Mouse (Mus musculus): ENCODE data around the gene B3galt4. TPM values are rescaled to one million over a fixed set of nuclear protein-coding genes. Genes with fewer than 3 reads are reported as not detected.

Gene B3galt4
- total and polyA plus RNA-seq, 3 experiments, result 1.9 to 10.9 (median 3.6) TPM

- peaks cover 77% of the 10 kb centered on the region for H3K4me1 ChIP-seq (ENCODE audit: insufficient read depth, low read depth, low read length)
- no peaks in the 10 kb centered on the region for H3K9me3 ChIP-seq (replicated peaks)
- DNase-seq (ENCODE audit: low spot score), result no peak
Measured at GRCm38 (mm10) chr17:33902491-33902890, 48.8 kb downstream of the B3galt4 start.

DNA sequence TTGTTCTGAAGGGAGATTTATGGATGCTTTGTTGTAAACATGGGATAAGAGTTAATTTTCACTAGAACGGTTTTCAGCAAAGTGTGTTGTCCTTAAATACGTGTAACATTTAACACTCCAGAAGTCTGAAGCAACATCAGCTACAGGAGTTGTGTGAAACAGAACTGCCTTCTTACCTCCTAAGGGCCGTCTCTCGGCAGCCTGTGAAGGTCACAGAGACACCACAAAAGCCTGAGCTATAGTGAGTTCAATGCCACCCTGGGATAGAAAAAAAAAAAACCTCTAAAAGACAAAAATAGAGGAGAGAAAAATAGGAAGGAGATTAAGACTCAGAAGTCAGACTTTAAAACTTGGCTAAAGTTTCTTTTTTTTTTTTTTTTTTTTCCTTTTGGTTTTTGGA is 49.2 kb downstream of the B3galt4 start:
- Histone ChIP-seq H3K27me3 (ENCODE audit: insufficient read depth, low read length) (no peaks in the 10 kb centered on the region), H3K4me3 (ENCODE audit: low read depth, low read length) (no peak overlapping the region), H3K4me1 (ENCODE audit: insufficient read depth, low read depth, low read length) (peaks cover 78% of the 10 kb centered on the region), H3K9me3 (replicated peaks) (no peaks in the 10 kb centered on the region), H3K36me3 (replicated peaks) (no peaks in the 10 kb centered on the region)
- ATAC-seq (ENCODE audit: extremely low read depth, insufficient number of reproducible peaks, low FRiP score, poor library complexity, severe bottlenecking), result no peak
- no peak for TF ChIP-seq CTCF (IDR thresholded peaks at IDR 0.05; ENCODE audit: low read depth, low read length)
- TF ChIP-seq TAL1 (conservative IDR thresholded peaks at IDR 0.05; ENCODE audit: low read depth, low read length), result no peak
- TF ChIP-seq GATA2 (IDR thresholded peaks at IDR 0.05; ENCODE audit: borderline replicate concordance, low read depth, low read length), result no peak
- TF ChIP-seq GATA1 (IDR thresholded peaks at IDR 0.05; ENCODE audit: borderline replicate concordance, low read length), result no peak
- TF ChIP-seq POLR2AphosphoS5 (IDR thresholded peaks at IDR 0.05; ENCODE audit: insufficient replicate concordance, low read depth, low read length), result no peak
- no peak for DNase-seq (ENCODE audit: low spot score)

More at GRCm38 (mm10) chr17:33902491-33902890, 48.8 kb downstream of the B3galt4 start:
- no peak for TF ChIP-seq CTCF (IDR thresholded peaks at IDR 0.05; ENCODE audit: low read depth, low read length)
- no peak for TF ChIP-seq GATA1 (IDR thresholded peaks at IDR 0.05; ENCODE audit: borderline replicate concordance, low read length)
- no peak for TF ChIP-seq TAL1 (conservative IDR thresholded peaks at IDR 0.05; ENCODE audit: low read depth, low read length)
- TF ChIP-seq POLR2AphosphoS5 (IDR thresholded peaks at IDR 0.05; ENCODE audit: insufficient replicate concordance, low read depth, low read length), result no peak
- no peak for TF ChIP-seq GATA2 (IDR thresholded peaks at IDR 0.05; ENCODE audit: borderline replicate concordance, low read depth, low read length)
- no peaks in the 10 kb centered on the region for H3K27me3 ChIP-seq (ENCODE audit: insufficient read depth, low read length)
- ATAC-seq (ENCODE audit: extremely low read depth, insufficient number of reproducible peaks, low FRiP score, poor library complexity, severe bottlenecking), result no peak
- H3K36me3 ChIP-seq (replicated peaks), result no peaks in the 10 kb centered on the region
- H3K4me3 ChIP-seq (ENCODE audit: low read depth, low read length), result no peak overlapping the region

GRCm38 (mm10) chr17:33901653-33902052 is 49.6 kb downstream of the B3galt4 start:
- TF ChIP-seq CTCF (IDR thresholded peaks at IDR 0.05; ENCODE audit: low read depth, low read length), result no peak
- no peak for TF ChIP-seq GATA2 (IDR thresholded peaks at IDR 0.05; ENCODE audit: borderline replicate concordance, low read depth, low read length)
- no peak for TF ChIP-seq POLR2AphosphoS5 (IDR thresholded peaks at IDR 0.05; ENCODE audit: insufficient replicate concordance, low read depth, low read length)
- TF ChIP-seq TAL1 (conservative IDR thresholded peaks at IDR 0.05; ENCODE audit: low read depth, low read length), result no peak
- no peak for TF ChIP-seq GATA1 (IDR thresholded peaks at IDR 0.05; ENCODE audit: borderline replicate concordance, low read length)
- Histone ChIP-seq H3K9me3 (replicated peaks) (no peaks in the 10 kb centered on the region), H3K4me3 (ENCODE audit: low read depth, low read length) (no peak overlapping the region), H3K27me3 (ENCODE audit: insufficient read depth, low read length) (no peaks in the 10 kb centered on the region), H3K4me1 (ENCODE audit: insufficient read depth, low read depth, low read length) (peaks cover 74% of the 10 kb centered on the region), H3K36me3 (replicated peaks) (no peaks in the 10 kb centered on the region)
- DNase-seq (ENCODE audit: low spot score) (no peak), ATAC-seq (ENCODE audit: extremely low read depth, insufficient number of reproducible peaks, low FRiP score, poor library complexity, severe bottlenecking) (no peak)

- H3K4me1 ChIP-seq (ENCODE audit: insufficient read depth, low read depth, low read length), result peaks cover 71% of the 10 kb centered on the region
- DNase-seq (ENCODE audit: low spot score) (no peak), ATAC-seq (ENCODE audit: extremely low read depth, insufficient number of reproducible peaks, low FRiP score, poor library complexity, severe bottlenecking) (no peak)
- TF ChIP-seq GATA2 (IDR thresholded peaks at IDR 0.05; ENCODE audit: borderline replicate concordance, low read depth, low read length) (no peak), GATA1 (IDR thresholded peaks at IDR 0.05; ENCODE audit: borderline replicate concordance, low read length) (no peak), CTCF (IDR thresholded peaks at IDR 0.05; ENCODE audit: low read depth, low read length) (no peak), TAL1 (conservative IDR thresholded peaks at IDR 0.05; ENCODE audit: low read depth, low read length) (no peak), POLR2AphosphoS5 (IDR thresholded peaks at IDR 0.05; ENCODE audit: insufficient replicate concordance, low read depth, low read length) (no peak)
- no peaks in the 10 kb centered on the region for H3K36me3 ChIP-seq (replicated peaks)
- H3K9me3 ChIP-seq (replicated peaks), result no peaks in the 10 kb centered on the region
- no peak overlapping the region for H3K4me3 ChIP-seq (ENCODE audit: low read depth, low read length)
- no peaks in the 10 kb centered on the region for H3K27me3 ChIP-seq (ENCODE audit: insufficient read depth, low read length)
Measured at GRCm38 (mm10) chr17:33900989-33901314, 50.3 kb downstream of the B3galt4 start.

DNA sequence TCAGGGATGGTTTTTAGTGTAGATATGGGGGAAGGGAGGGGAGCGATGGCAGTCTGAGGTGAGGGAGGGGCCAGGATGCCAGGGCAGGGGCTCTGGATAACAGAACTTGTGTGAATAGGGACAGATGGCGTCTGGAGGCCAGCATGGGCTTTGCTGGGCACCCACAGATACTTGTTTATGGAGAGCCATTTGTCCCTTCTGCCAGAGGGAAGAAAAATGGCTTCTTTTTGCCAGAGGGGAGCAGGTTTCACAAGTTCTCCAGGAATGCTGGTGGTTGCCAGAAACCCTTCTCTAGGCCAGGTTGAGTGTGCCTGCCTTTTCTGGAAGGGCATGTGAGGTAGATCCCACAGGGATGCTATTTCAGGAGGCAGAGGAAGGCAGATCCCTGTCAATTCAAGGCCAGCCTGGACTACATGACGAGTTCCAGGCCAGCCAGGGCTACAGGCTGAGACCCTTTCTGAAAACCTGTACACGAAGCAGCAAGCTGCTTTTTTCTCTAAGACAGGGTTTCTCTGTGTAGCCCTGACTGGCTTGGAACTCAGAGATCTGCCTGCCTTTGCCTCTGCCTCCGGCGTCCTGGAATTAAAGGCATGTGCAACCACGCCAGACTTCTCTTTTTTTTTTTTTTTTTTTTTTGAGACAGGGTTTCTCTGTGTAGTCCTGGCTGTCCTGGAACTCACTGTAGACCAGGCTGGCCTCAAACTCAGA is 50.9 kb downstream of the B3galt4 start:
- ATAC-seq (ENCODE audit: extremely low read depth, insufficient number of reproducible peaks, low FRiP score, poor library complexity, severe bottlenecking), result no peak
- Histone ChIP-seq H3K36me3 (replicated peaks) (no peaks in the 10 kb centered on the region), H3K4me3 (ENCODE audit: low read depth, low read length) (no peak overlapping the region; the same call in 1 of the 2 replicates), H3K27me3 (ENCODE audit: insufficient read depth, low read length) (no peaks in the 10 kb centered on the region), H3K4me1 (ENCODE audit: insufficient read depth, low read depth, low read length) (peaks cover 73% of the 10 kb centered on the region), H3K9me3 (replicated peaks) (no peaks in the 10 kb centered on the region)
- DNase-seq (ENCODE audit: low spot score), result no peak
- TF ChIP-seq GATA2 (IDR thresholded peaks at IDR 0.05; ENCODE audit: borderline replicate concordance, low read depth, low read length), result no peak
- TF ChIP-seq GATA1 (IDR thresholded peaks at IDR 0.05; ENCODE audit: borderline replicate concordance, low read length), result no peak

Other genes with a start within 250 kb of the B3galt4 start
Only the 20 nearest of the 32 such genes appear.
- gene Rps28, start 126.9 kb downstream of the B3galt4 start, total RNA-seq (2014; fragmentation: Nextera tagmentation), result 381 and 417 TPM in 2 replicates
- 3,098 and 4,163 TPM in 2 replicates for gene Rps28, start 126.9 kb downstream of the B3galt4 start, total RNA-seq (2017)
- gene Rps28, start 126.9 kb downstream of the B3galt4 start, polyA plus RNA-seq (2012), result 4,132 and 6,951 TPM in 2 replicates
- gene Ndufa7, start 126.9 kb downstream of the B3galt4 start, total RNA-seq (2014; fragmentation: Nextera tagmentation), result 131 and 137 TPM in 2 replicates
- 253 and 307 TPM in 2 replicates for gene Ndufa7, start 126.9 kb downstream of the B3galt4 start, total RNA-seq (2017)
- 636 and 723 TPM in 2 replicates for gene Ndufa7, start 126.9 kb downstream of the B3galt4 start, polyA plus RNA-seq (2012)
- 2.3 and 4.5 TPM in 2 replicates for gene Cd320, start 108.4 kb downstream of the B3galt4 start, total RNA-seq (2014; fragmentation: Nextera tagmentation)
- 5.7 and 6.0 TPM in 2 replicates for gene Cd320, start 108.4 kb downstream of the B3galt4 start, total RNA-seq (2017)
- 8.1 and 12.7 TPM in 2 replicates for gene Cd320, start 108.4 kb downstream of the B3galt4 start, polyA plus RNA-seq (2012)
- not detected in 2 replicates for gene Gm7029, start 77.7 kb downstream of the B3galt4 start, total RNA-seq (2014; fragmentation: Nextera tagmentation)
- not detected in 2 replicates for gene Gm7029, start 77.7 kb downstream of the B3galt4 start, total RNA-seq (2017)
- not detected in 2 replicates for gene Gm7029, start 77.7 kb downstream of the B3galt4 start, polyA plus RNA-seq (2012)
- gene Kifc1, start 60.8 kb downstream of the B3galt4 start, total RNA-seq (2014; fragmentation: Nextera tagmentation), result 16.2 and 58.2 TPM in 2 replicates
- gene Kifc1, start 60.8 kb downstream of the B3galt4 start, total RNA-seq (2017), result 31.7 and 33.7 TPM in 2 replicates
- 63.7 and 76.6 TPM in 2 replicates for gene Kifc1, start 60.8 kb downstream of the B3galt4 start, polyA plus RNA-seq (2012)
- not detected in 2 replicates for gene Platr17, start 46.4 kb downstream of the B3galt4 start, total RNA-seq (2014; fragmentation: Nextera tagmentation)
- not detected in 2 replicates for gene Platr17, start 46.4 kb downstream of the B3galt4 start, total RNA-seq (2017)
- gene Platr17, start 46.4 kb downstream of the B3galt4 start, polyA plus RNA-seq (2012), result 0.13 TPM in 1 of 2 replicates, not detected in the other
- gene Daxx, start 42.1 kb downstream of the B3galt4 start, total RNA-seq (2014; fragmentation: Nextera tagmentation), result 72.7 and 73.2 TPM in 2 replicates
- 33.0 and 46.3 TPM in 2 replicates for gene Daxx, start 42.1 kb downstream of the B3galt4 start, total RNA-seq (2017)
- 58.8 and 67.4 TPM in 2 replicates for gene Daxx, start 42.1 kb downstream of the B3galt4 start, polyA plus RNA-seq (2012)
- 34.0 and 43.0 TPM in 2 replicates for gene Tapbp, start 35.6 kb downstream of the B3galt4 start, total RNA-seq (2014; fragmentation: Nextera tagmentation)
- 17.0 and 18.5 TPM in 2 replicates for gene Tapbp, start 35.6 kb downstream of the B3galt4 start, total RNA-seq (2017)
- gene Tapbp, start 35.6 kb downstream of the B3galt4 start, polyA plus RNA-seq (2012), result 142 and 157 TPM in 2 replicates
- 9.5 and 15.8 TPM in 2 replicates for gene Zbtb22, start 35.6 kb downstream of the B3galt4 start, total RNA-seq (2014; fragmentation: Nextera tagmentation)
- gene Zbtb22, start 35.6 kb downstream of the B3galt4 start, total RNA-seq (2017), result 19.7 and 22.2 TPM in 2 replicates
- 41.9 and 42.1 TPM in 2 replicates for gene Zbtb22, start 35.6 kb downstream of the B3galt4 start, polyA plus RNA-seq (2012)
- gene Rgl2, start 21.9 kb downstream of the B3galt4 start, total RNA-seq (2014; fragmentation: Nextera tagmentation), result 27.0 and 32.9 TPM in 2 replicates
- 35.5 and 38.9 TPM in 2 replicates for gene Rgl2, start 21.9 kb downstream of the B3galt4 start, total RNA-seq (2017)
- gene Rgl2, start 21.9 kb downstream of the B3galt4 start, polyA plus RNA-seq (2012), result 145 and 166 TPM in 2 replicates
- 63.5 and 75.3 TPM in 2 replicates for gene Pfdn6, start 11.1 kb downstream of the B3galt4 start, total RNA-seq (2014; fragmentation: Nextera tagmentation)
- 133 and 141 TPM in 2 replicates for gene Pfdn6, start 11.1 kb downstream of the B3galt4 start, total RNA-seq (2017)
- 347 and 373 TPM in 2 replicates for gene Pfdn6, start 11.1 kb downstream of the B3galt4 start, polyA plus RNA-seq (2012)
- gene Wdr46, start 10.8 kb downstream of the B3galt4 start, total RNA-seq (2014; fragmentation: Nextera tagmentation), result 29.6 and 34.2 TPM in 2 replicates
- gene Wdr46, start 10.8 kb downstream of the B3galt4 start, total RNA-seq (2017), result 30.7 and 31.1 TPM in 2 replicates
- gene Wdr46, start 10.8 kb downstream of the B3galt4 start, polyA plus RNA-seq (2012), result 72.2 and 83.2 TPM in 2 replicates
- 30.0 and 34.1 TPM in 2 replicates for gene Vps52, start 4.3 kb upstream of the B3galt4 start, total RNA-seq (2014; fragmentation: Nextera tagmentation)
- 18.5 and 19.8 TPM in 2 replicates for gene Vps52, start 4.3 kb upstream of the B3galt4 start, total RNA-seq (2017)
- gene Vps52, start 4.3 kb upstream of the B3galt4 start, polyA plus RNA-seq (2012), result 45.6 and 48.9 TPM in 2 replicates
- gene Rps18, start 4.5 kb upstream of the B3galt4 start, total RNA-seq (2014; fragmentation: Nextera tagmentation), result 2,195 and 2,298 TPM in 2 replicates
- gene Rps18, start 4.5 kb upstream of the B3galt4 start, total RNA-seq (2017), result 1,704 and 1,830 TPM in 2 replicates
- gene Rps18, start 4.5 kb upstream of the B3galt4 start, polyA plus RNA-seq (2012), result 739 and 1,633 TPM in 2 replicates
- gene H2-K1, start 48.9 kb upstream of the B3galt4 start, total RNA-seq (2014; fragmentation: Nextera tagmentation), result not detected in 2 replicates
- gene H2-K1, start 48.9 kb upstream of the B3galt4 start, total RNA-seq (2017), result 0.16 and 0.23 TPM in 2 replicates
- gene H2-K1, start 48.9 kb upstream of the B3galt4 start, polyA plus RNA-seq (2012), result 0.58 and 0.74 TPM in 2 replicates
- gene Ring1, start 73.2 kb upstream of the B3galt4 start, total RNA-seq (2014; fragmentation: Nextera tagmentation), result 8.4 and 9.7 TPM in 2 replicates
- 10.9 and 13.1 TPM in 2 replicates for gene Ring1, start 73.2 kb upstream of the B3galt4 start, total RNA-seq (2017)
- 46.4 and 59.9 TPM in 2 replicates for gene Ring1, start 73.2 kb upstream of the B3galt4 start, polyA plus RNA-seq (2012)
- gene H2-Ke6, start 76.6 kb upstream of the B3galt4 start, total RNA-seq (2014; fragmentation: Nextera tagmentation), result 77.5 and 87.1 TPM in 2 replicates
- gene H2-Ke6, start 76.6 kb upstream of the B3galt4 start, total RNA-seq (2017), result 44.7 and 45.9 TPM in 2 replicates
- gene H2-Ke6, start 76.6 kb upstream of the B3galt4 start, polyA plus RNA-seq (2012), result 58.6 and 78.0 TPM in 2 replicates
- gene Slc39a7, start 80.2 kb upstream of the B3galt4 start, total RNA-seq (2014; fragmentation: Nextera tagmentation), result 16.9 and 17.5 TPM in 2 replicates
- 58.0 and 60.1 TPM in 2 replicates for gene Slc39a7, start 80.2 kb upstream of the B3galt4 start, total RNA-seq (2017)
- 66.0 and 98.1 TPM in 2 replicates for gene Slc39a7, start 80.2 kb upstream of the B3galt4 start, polyA plus RNA-seq (2012)
- 27.7 and 29.7 TPM in 2 replicates for gene Rxrb, start 80.3 kb upstream of the B3galt4 start, total RNA-seq (2014; fragmentation: Nextera tagmentation)
- 30.5 and 34.7 TPM in 2 replicates for gene Rxrb, start 80.3 kb upstream of the B3galt4 start, total RNA-seq (2017)
- gene Rxrb, start 80.3 kb upstream of the B3galt4 start, polyA plus RNA-seq (2012), result 175 and 211 TPM in 2 replicates
- gene Col11a2, start 87.9 kb upstream of the B3galt4 start, total RNA-seq (2014; fragmentation: Nextera tagmentation), result 0.45 and 0.92 TPM in 2 replicates
- 0.58 and 1.6 TPM in 2 replicates for gene Col11a2, start 87.9 kb upstream of the B3galt4 start, total RNA-seq (2017)
- 1.9 and 2.3 TPM in 2 replicates for gene Col11a2, start 87.9 kb upstream of the B3galt4 start, polyA plus RNA-seq (2012)

Measured in G1E (cell line).